Mouse (Mus musculus) adrenal gland, postnatal 4 days (tissue): ENCODE data around the gene Gm9844. TPM values are rescaled to one million over a fixed set of nuclear protein-coding genes. Genes with fewer than 3 reads are reported as not detected.
A peak's percentile ranks its signal among the peaks of the same experiment; 100 is the strongest.

Experiments used
- DNase-seq, 2 experiments: peaks; one replicate each; pipeline ENCODE4 v3.0.0; 2021 to 2022; ENCODE audit warnings: low spot score in 2 of 2, mixed read lengths in 2 of 2
- total RNA-seq, 2 experiments: library from RNA; stranded (reverse); gene quantifications; 2 replicates each; pipeline ENCODE4 v1.2.3; 2021

Gm9844 gene
- total RNA-seq, 2 experiments from 2014 or later, result 0.92 TPM; not detected in 1

DNA sequence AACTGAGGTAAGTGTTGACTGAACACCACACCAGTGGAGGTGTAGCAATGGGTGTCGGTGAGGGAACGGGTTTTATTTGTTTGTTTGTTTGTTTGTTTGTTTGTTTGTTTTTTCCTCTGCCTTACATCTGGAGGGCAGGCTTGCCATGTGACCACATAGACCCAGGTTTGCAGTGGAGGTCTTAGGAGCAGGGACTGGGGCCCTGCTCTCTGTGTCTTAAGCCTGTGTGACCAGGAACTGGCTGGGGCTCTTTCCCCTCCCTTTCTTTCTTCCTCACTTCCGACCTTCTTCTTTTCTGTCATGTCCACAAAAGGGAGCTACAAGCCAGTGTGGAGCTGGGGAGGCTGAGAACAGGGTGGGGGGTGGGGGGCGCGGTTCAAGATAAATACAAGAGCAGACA lies 35.9 kb downstream of the Gm9844 start:
- DNase-seq, result no peak

DNA sequence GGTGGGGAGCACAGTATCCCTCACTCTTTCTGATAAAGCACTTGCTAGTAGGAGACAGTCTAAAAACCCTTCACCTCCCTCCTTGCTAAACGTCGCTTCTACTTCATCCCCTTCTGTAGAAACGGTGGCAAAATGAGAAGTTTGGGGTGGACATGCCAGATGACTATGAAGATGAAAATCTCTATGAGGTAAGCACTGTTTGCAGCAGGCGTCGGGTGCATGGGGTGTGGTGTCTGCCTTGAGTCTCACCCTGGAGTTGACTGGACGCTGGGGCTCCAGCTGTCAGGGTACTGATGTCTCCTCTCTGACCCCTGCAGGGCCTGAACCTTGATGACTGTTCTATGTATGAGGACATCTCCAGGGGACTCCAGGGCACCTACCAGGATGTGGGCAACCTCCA lies 39.1 kb downstream of the Gm9844 start:
- DNase-seq, result no peak

DNA sequence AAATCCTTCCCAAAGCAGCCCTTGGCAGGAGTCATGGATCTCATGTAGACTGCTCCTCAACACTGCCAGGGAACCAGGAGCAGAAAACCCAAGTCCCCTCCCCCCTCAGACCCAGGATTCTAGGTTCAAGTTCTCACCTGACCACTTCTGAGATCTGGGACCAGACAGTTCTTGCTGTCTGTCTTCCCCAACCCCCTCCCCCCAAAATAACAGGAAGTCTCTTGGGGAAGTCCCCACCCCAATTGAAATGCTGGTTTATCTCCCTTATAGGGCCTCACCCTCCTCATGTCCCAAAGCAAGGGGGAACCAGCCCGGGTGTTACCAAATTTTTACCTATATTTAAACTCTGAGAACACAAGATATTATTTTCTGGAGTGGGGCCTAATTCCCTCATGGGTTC lies 39.8 kb downstream of the Gm9844 start:
- DNase-seq, result no peak

DNA sequence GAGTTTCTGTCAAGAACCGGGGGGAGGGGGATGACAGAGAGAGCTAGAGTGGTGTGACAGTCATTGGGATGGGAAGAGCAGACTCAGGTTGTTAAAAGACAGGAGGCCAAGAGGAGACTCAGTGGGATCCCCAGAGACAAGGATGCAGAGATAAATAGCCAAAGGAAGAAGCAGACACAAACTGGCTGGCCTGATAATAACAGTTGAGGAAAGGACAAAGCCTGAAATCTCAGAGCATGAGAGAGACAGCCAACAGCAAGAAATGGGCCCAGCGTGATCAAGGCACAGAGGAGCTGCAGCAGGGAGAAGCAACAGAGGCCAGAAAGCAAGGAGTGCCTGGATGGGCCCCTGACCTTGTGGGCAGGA lies 40.2 kb downstream of the Gm9844 start:
- DNase-seq, result no peak

DNA sequence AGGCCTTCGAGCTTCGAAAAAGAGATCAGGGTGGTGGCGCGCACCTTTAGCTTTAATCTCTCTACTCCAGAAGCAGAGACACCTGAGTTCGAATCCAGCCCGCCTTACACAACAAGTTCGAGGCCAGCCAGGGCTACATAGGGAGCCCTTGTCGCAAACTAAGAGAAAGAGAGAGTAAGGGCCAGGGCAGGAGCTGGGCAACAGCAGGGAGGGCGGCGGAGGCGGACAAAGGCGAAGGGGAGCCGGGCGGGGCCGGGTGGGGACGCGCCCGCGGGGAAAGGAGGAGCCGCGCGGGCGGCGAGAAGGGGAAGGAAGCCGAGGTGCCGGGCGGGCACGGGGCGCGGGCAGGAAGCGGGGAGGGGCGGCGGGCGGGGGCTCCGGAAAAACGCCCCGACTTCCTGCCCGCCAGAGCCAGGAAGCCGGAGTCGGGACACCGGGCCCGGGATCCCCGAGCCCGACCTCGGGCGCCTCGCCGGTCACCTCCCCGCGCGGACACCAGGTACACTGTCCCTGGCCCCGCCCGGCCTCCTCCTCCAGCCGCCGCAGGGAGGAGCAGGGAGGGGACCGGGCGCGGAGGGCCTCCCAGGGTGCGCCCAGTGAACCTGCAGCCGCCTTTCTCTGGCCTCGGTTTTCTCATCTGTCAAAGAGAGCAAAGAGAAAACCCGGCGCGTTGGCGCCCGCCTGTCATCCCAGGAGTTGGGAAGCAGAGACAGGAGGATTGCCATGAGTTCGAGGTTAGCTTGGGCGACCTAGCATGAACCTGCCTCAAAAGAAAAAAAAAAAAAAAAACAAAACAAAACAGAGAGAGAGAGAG lies 40.8 kb downstream of the Gm9844 start, which contains the start of gene Arhgef1:
Gene Arhgef1, plus strand, starts transcription at position 283 of the 814 bp plus-strand sequence.
- peak in 1 of 2 experiments; percentile 28 for DNase-seq

DNA sequence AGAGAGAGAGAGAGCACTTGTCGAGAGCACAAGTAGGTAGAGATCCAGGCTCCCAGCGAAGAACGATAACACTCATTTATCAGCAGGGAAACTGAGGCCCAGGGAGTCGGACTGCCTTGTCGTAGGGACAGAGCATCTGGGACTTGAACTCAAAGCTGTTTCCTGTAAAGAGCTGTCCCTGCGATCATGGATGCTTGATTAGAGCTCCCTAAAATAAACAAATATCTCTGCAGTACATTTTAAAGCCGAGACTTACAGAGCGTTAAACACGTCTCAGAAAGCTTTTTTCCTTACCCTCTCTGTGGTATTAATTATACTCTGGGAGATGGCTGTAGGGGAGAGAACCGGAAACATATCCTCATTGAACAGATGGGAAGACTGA lies 41.4 kb downstream of the Gm9844 start:
- DNase-seq, result no peak

DNA sequence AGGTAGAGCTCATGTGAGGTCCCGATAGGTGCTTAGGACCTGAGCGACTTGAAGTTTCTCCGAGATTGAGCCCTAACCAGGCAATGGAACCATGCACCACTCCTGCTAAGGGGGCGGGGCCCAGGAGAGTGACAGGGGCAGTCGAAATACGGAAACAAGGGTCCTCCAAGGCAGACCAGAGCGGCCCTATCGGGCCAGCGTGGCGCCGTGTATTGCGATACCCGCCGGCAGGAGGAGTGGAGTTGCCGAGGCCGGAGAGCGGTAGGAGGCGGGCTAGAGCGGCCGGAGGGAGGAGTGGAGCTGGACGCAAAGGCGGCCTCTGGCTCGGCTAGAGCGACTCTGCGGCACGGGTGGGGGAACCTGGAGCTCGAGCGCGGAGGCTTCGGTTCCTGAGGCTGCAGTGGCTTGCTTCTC lies 42.1 kb downstream of the Gm9844 start:
- DNase-seq, result peak; percentile 82 to 97

DNA sequence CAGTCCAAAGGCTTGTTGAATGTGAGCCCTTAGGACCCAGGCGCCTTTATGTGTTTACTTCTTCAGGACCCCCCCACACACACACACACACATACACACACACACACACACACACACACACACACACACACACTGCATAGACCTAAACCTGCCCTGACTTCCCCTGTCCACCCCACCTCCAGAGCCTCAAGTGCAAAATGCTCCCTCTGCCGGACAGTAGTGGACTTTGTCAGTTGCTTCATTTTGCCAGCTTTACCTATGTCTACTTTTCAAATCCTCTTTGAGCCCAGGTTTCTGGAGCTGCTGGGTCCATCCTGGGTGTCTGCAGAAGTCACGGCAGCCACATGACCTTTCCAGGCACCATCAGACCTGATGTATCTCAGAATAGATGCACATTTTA lies 42.9 kb downstream of the Gm9844 start:
- no peak for DNase-seq

DNA sequence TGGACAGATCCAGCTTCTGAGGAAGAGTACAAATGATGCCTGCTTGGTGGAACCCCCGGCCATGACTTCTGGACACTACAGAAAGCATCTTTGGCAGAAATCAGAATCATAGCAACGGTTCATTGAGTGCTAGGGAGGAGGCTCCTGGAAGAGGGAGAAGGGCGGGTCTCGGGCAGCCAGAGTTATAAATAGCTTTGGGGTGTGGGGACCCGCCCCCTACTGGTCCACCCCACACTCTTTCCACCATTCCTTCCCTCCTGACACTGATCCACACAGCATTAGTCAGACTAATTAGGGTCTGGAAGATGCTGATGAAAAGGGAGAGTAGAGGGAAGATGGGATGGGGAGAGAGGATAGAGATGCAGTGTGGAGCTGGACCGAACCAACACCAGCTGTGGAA lies 44.5 kb downstream of the Gm9844 start:
- DNase-seq, result no peak

DNA sequence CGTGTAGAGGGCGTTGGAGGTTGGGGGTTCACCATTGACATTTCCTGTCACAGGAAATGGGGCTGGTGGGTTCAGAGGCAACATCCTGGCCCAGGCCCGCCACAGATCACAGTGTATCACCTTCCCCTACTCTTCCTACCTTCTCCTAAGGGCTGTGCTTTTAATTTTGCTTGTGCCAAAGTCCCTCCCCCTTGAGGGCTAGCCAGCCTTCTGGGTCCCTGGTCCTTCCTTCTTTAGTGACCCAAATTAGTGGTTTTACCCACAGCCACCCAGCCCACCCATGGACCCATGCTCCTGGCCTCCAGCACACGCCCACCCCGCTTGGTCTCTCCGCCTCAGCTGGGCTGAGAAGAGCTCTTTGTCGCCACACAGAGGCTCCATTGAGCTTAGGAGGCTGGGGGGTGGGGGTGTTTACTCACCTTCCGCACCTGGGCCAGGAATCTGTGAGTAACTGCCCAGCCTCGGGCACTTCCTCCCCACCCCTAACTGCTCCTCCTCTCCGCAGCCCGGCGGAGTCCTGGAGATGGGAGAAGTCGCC lies 45.3 kb downstream of the Gm9844 start:
- no peak for DNase-seq

Other genes with a start within 250 kb of the Gm9844 start
- gene Lypd3, start 225.7 kb upstream of the Gm9844 start, total RNA-seq, result 1 to 10 TPM in 1 of 2 experiments, under 1 TPM in 1; 0.70 to 1.5 TPM
- not detected for gene Tex101, start 185.5 kb upstream of the Gm9844 start, total RNA-seq
- gene BC049730, start 153.0 kb upstream of the Gm9844 start, total RNA-seq, result not detected
- gene Gm4763, start 135.3 kb upstream of the Gm9844 start, total RNA-seq, result not detected
- 1 to 10 TPM; 1.5 to 3.9 TPM for gene Cd177, start 101.9 kb upstream of the Gm9844 start, total RNA-seq
- gene Ceacam10, start 85.0 kb upstream of the Gm9844 start, total RNA-seq, result under 1 TPM; 0.48 to 0.51 TPM
- not detected for gene Lypd4, start 7.7 kb downstream of the Gm9844 start, total RNA-seq
- under 1 TPM in 1 of 2 experiments, not detected in 1; 0.17 TPM for gene Dmrtc2, start 7.8 kb downstream of the Gm9844 start, total RNA-seq
- 1,000 to 10,000 TPM; 1,415 to 1,431 TPM for gene Rps19, start 22.2 kb downstream of the Gm9844 start, total RNA-seq
- 1 to 10 TPM; 1.1 to 3.2 TPM for gene Cd79a, start 35.2 kb downstream of the Gm9844 start, total RNA-seq
- gene Arhgef1, start 40.7 kb downstream of the Gm9844 start, total RNA-seq, result 100 to 1,000 TPM; 159 to 161 TPM
- not detected for gene Gm4881, start 82.3 kb downstream of the Gm9844 start, total RNA-seq
- 100 to 1,000 TPM; 204 to 208 TPM for gene Rabac1, start 110.5 kb downstream of the Gm9844 start, total RNA-seq
- 10 to 100 TPM; 66.4 to 69.0 TPM for gene Atp1a3, start 143.7 kb downstream of the Gm9844 start, total RNA-seq
- gene Grik5, start 210.1 kb downstream of the Gm9844 start, total RNA-seq, result 10 to 100 TPM; 38.1 to 45.1 TPM
- 10 to 100 TPM; 22.3 to 24.4 TPM for gene Zfp574, start 210.4 kb downstream of the Gm9844 start, total RNA-seq